Comparison of ENCODE assay signal across 26 mouse cellular contexts in the genomic region with DNA sequence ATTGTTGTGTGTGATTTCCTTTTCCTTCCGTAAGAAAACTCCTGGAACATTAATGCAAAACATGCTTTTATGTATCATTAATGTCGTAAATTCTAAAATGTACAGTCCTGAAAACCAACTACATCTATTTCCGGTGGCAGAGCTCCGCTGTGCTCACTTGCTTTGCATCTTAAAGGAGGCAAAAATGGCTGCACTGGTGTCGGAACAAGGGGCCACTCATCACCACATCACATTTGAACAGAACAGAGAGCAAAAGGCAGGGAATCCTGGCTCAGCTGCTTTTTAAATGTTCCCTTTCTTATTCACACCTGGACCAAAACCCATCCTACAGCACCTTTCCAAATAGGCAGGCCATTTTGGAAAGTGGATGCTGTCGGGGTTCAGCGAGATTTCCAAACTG.
"Had no signal": no experiment of that assay in that cellular context is flagged by ENCODE, and none has a peak within 500 bp of the region (broad histone marks: within the 10 kb centered on the region; RNA-seq: fewer than 3 reads in every experiment).

No protein-coding gene starts in this region.

- H3K4me3 ChIP-seq: gastrocnemius, adult 2 months; heart, embryonic 10.5 days; heart, embryonic 12.5 days; hindbrain, embryonic 10.5 days; hindbrain, embryonic 12.5 days; intestine, embryonic 15.5 days; layer of hippocampus, adult 2 months; left cerebral cortex, adult 2 months; limb, embryonic 10.5 days; limb, embryonic 12.5 days had no signal

- H3K4me2 ChIP-seq: heart, embryonic 12.5 days; hindbrain, embryonic 12.5 days; hindbrain, embryonic 14.5 days; intestine, embryonic 15.5 days; limb, embryonic 12.5 days; liver, embryonic 11.5 days had no signal

- ATAC-seq: hindbrain, embryonic 16.5 days; inflammation-experienced regulatory T-cells, adult 6 months; intestine, embryonic 15.5 days; intestine, postnatal 0 days had no signal

- H3K9me3 ChIP-seq: heart, embryonic 10.5 days; heart, embryonic 12.5 days; hindbrain, embryonic 10.5 days; hindbrain, embryonic 12.5 days; intestine, embryonic 15.5 days; limb, embryonic 10.5 days; limb, embryonic 12.5 days had no signal

- H3K4me1 ChIP-seq: heart, embryonic 10.5 days; heart, embryonic 12.5 days; hindbrain, embryonic 12.5 days; intestine, embryonic 15.5 days; limb, embryonic 10.5 days; limb, embryonic 12.5 days had no signal

- DNase-seq: gastrocnemius, adult 2 months; gastrocnemius, postnatal 10 days; gastrocnemius, postnatal 25 days; heart, adult 18-20 months; heart, postnatal 10 days; heart, postnatal 4 days; kidney, adult 18-20 months; kidney, adult 8-10 months; kidney, postnatal 10 days; kidney, postnatal 25 days; kidney, postnatal 4 days; liver had no signal

- H3K9ac ChIP-seq: heart, embryonic 12.5 days; hindbrain, embryonic 12.5 days; hindbrain, embryonic 14.5 days; intestine, embryonic 15.5 days; limb, embryonic 12.5 days had no signal

- H3K27me3 ChIP-seq: heart, embryonic 12.5 days; hindbrain, embryonic 12.5 days; intestine, embryonic 15.5 days; limb, embryonic 12.5 days had no signal

- H3K27ac ChIP-seq: gastrocnemius, adult 2 months; heart, embryonic 10.5 days; hindbrain, embryonic 10.5 days; hindbrain, embryonic 12.5 days; hindbrain, embryonic 14.5 days; intestine, embryonic 15.5 days; layer of hippocampus, adult 2 months; left cerebral cortex, adult 2 months; limb, embryonic 10.5 days; limb, embryonic 12.5 days had no signal

- H3K36me3 ChIP-seq: hindbrain, embryonic 12.5 days had no signal
